Mouse (Mus musculus) limb, embryonic 11.5 days (tissue): ENCODE results near the gene Atg7. TPM values are rescaled to one million over a fixed set of nuclear protein-coding genes. Genes with fewer than 3 reads are reported as not detected.

ENCODE experiments used
- ATAC-seq: fragments of 200-750 bp; cut with Nextera tagmentation; 2 replicates; pipeline ENCODE4 v1.8.0; 2017; ENCODE audit warnings: low read depth; ENCODE audit not compliant: insufficient number of reproducible peaks, low FRiP score, low TSS enrichment
- DNase-seq: peaks from one replicate; pipeline ENCODE4 v3.0.0-alpha.2; 2015; ENCODE audit warnings: low spot score
- H3K27ac ChIP-seq: fragments of 300-500 bp; sonication (generic); replicated peaks from 2 replicates; pipeline ENCODE4 v1.5.1; 2014; ENCODE audit warnings: low read depth, mild to moderate bottlenecking, low read length
- H3K27me3 ChIP-seq: fragments of 300-500 bp; sonication (generic); 2 replicates; pipeline ENCODE4 v1.6.1; 2014; ENCODE audit warnings: mild to moderate bottlenecking, low read length, mixed read lengths; ENCODE audit not compliant: control insufficient read depth, insufficient read depth
- H3K36me3 ChIP-seq: fragments of 300-500 bp; sonication (generic); 2 replicates; pipeline ENCODE4 v1.6.1; 2014; ENCODE audit warnings: mild to moderate bottlenecking, low read length, moderate library complexity, mixed read lengths; ENCODE audit not compliant: control insufficient read depth, insufficient read depth
- H3K4me1 ChIP-seq: fragments of 300-500 bp; sonication (generic); 2 replicates; pipeline ENCODE4 v1.6.1; 2014; ENCODE audit warnings: low read length, mixed read lengths; ENCODE audit not compliant: control insufficient read depth, insufficient read depth
- H3K4me2 ChIP-seq: fragments of 300-500 bp; sonication (generic); 2 replicates; pipeline ENCODE4 v1.6.1; 2014; ENCODE audit warnings: low read depth, mild to moderate bottlenecking, moderate library complexity; ENCODE audit not compliant: severe bottlenecking
- H3K4me3 ChIP-seq: fragments of 300-500 bp; sonication (generic); 2 replicates; pipeline ENCODE4 v1.5.1; 2014; ENCODE audit warnings: low read depth, low read length
- H3K9ac ChIP-seq: fragments of 300-500 bp; sonication (generic); 2 replicates; pipeline ENCODE4 v1.6.1; 2014; ENCODE audit warnings: mild to moderate bottlenecking, low read length
- H3K9me3 ChIP-seq: fragments of 300-500 bp; sonication (generic); 2 replicates; pipeline ENCODE4 v1.6.1; 2016; ENCODE audit warnings: low read length; ENCODE audit not compliant: control insufficient read depth
- WGBS: fragments of 180-500 bp; shearing (Covaris S2); extraction: QIAGEN DNeasy Blood & Tissue Kit; methylation state at CpG from one replicate; pipeline ENCODE4 v1.1.7; 2014; 5-methylcytosine and 5-hydroxymethylcytosine counted together
- polyA plus RNA-seq: library from polyadenylated mRNA; unstranded; fragments of >200 nt; fragmentation: Nextera tagmentation; extraction: Ambion mirVana; gene quantifications from 2 replicates; pipeline ENCODE4 v1.2.1, GENCODE M21; 2014

Atg7 gene
- polyA plus RNA-seq, 1 experiment from 2014 or later: 18.9 TPM

DNA sequence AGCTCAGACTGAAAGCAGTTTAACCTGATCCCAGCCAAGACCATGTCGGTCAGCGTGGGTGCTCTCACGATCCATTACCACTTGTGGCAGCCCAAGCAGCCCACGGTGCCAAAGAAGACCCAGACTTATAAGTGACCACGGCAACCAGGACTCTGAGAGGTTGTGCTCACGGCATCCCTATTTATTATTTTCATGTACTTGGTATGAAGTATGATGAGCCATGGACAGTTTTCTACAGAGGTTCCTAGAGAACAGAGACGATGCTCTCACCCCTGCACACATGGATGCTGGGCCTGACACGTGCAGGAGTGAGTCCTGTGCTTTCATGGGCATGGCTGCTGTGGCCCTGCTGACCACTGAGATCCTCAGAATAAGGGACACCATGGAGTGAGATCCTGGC lies 100.2 kb downstream of the Atg7 start:
- no peak overlapping the region for H3K27ac ChIP-seq
- H3K9me3 ChIP-seq: no peaks in the 10 kb centered on the region
- DNase-seq: no peak
- H3K4me3 ChIP-seq: no peak overlapping the region
- ATAC-seq: no peak
- 92% methylated on average over 8 of the region's 8 CpGs for WGBS
- peaks cover 5% of the 10 kb centered on the region; the same call in 1 of the 2 replicates for H3K4me1 ChIP-seq
- H3K9ac ChIP-seq: no peak overlapping the region
- no peak overlapping the region for H3K4me2 ChIP-seq
- no peaks in the 10 kb centered on the region for H3K27me3 ChIP-seq
- no peaks in the 10 kb centered on the region for H3K36me3 ChIP-seq

DNA sequence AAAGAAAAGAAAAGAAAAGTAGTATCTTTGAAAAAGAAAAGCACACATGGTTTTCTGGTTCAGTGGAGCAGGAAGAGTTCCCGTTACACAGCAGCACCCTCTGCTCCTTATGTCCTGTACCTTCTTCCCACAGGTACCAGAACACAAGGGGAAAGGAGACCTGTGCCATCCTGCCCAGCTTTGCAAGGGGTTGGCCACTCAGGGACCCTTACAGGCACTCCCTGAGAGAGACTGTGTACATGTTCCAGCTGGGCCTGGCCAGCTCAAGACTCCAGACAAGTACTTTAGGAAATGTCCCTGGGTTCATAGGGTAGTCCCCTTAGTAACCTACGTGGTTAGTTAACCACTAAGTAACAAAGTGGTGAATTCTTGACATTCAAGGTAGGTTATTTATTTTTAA lies 100.9 kb downstream of the Atg7 start:
- H3K27ac ChIP-seq: no peak overlapping the region
- ATAC-seq: no peak
- no peaks in the 10 kb centered on the region for H3K36me3 ChIP-seq
- no peak overlapping the region for H3K4me2 ChIP-seq
- H3K4me1 ChIP-seq: no peaks in the 10 kb centered on the region
- H3K4me3 ChIP-seq: no peak overlapping the region
- H3K9me3 ChIP-seq: no peaks in the 10 kb centered on the region
- H3K9ac ChIP-seq: no peak overlapping the region
- no peaks in the 10 kb centered on the region for H3K27me3 ChIP-seq
- no peak for DNase-seq
- WGBS: 91% methylated on average over 2 of the region's 2 CpGs

DNA sequence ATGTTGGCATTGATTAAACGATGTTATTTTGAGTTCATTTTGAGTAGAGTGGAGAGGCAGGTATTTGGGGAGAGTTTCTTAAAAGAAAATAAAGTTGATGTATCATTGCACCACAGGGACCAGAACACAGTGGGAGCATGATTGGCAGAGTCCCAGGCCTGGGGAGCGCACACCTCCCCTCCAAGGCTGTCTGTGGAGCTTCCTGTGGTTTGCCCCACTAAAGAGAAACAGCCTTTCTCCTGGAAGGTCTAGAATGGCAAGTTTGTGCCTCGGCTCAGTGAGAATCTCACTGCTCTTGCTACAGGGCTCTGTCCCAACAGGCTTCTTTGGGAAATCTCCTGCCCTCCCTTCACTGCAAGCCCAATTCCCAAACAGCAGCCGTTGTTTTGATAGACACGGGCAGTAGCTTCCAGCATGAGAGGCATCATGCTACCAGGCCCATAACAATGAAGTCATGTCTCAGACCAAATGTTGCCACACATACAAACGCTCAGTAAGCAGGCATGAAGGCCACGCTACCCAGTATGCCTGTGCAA lies 103.6 kb downstream of the Atg7 start:
- H3K9me3 ChIP-seq: no peaks in the 10 kb centered on the region
- ATAC-seq (no peak), DNase-seq (no peak)
- no peak overlapping the region for H3K9ac ChIP-seq
- H3K4me3 ChIP-seq: no peak overlapping the region
- H3K36me3 ChIP-seq: no peaks in the 10 kb centered on the region
- H3K4me1 ChIP-seq: no peaks in the 10 kb centered on the region
- H3K27me3 ChIP-seq: no peaks in the 10 kb centered on the region
- no peak overlapping the region for H3K4me2 ChIP-seq
- H3K27ac ChIP-seq: no peak overlapping the region
- WGBS: 81% methylated on average over 7 of the region's 7 CpGs

DNA sequence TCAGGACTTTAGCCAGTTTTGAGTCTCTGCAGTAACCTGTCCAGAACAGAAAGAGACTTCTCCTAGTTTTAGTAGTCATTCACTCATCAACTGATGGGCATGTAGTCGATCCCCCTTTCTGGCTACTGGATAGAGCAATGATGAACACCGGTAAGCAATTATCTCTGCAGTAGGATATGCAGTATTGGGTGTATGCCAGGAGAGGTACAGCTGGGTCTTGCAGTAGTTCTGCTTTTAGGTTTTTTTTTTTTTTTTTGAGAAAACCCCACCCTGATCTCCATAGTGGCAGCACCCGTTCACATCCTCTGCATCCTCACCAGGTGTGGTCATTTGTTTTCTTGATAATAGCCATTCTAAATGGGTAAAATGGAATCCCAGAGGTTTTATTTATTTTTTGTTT lies 105.5 kb downstream of the Atg7 start:
- ATAC-seq (no peak), DNase-seq (no peak)
- no peaks in the 10 kb centered on the region for H3K4me1 ChIP-seq
- H3K27ac ChIP-seq: no peak overlapping the region
- no peaks in the 10 kb centered on the region for H3K36me3 ChIP-seq
- no peak overlapping the region for H3K9ac ChIP-seq
- H3K9me3 ChIP-seq: no peaks in the 10 kb centered on the region
- 90% methylated on average over 3 of the region's 3 CpGs for WGBS
- H3K4me2 ChIP-seq: no peak overlapping the region
- no peak overlapping the region for H3K4me3 ChIP-seq
- H3K27me3 ChIP-seq: no peaks in the 10 kb centered on the region

- Histone ChIP-seq H3K27ac (no peak overlapping the region), H3K9me3 (no peaks in the 10 kb centered on the region), H3K9ac (no peak overlapping the region), H3K36me3 (no peaks in the 10 kb centered on the region), H3K27me3 (no peaks in the 10 kb centered on the region), H3K4me1 (no peaks in the 10 kb centered on the region), H3K4me2 (no peak overlapping the region), H3K4me3 (no peak overlapping the region)
- 91% methylated on average over 3 of the region's 3 CpGs for WGBS
- DNase-seq (no peak), ATAC-seq (no peak)
Observed at GRCm38 (mm10) chr6:114748882-114749281, 106.0 kb downstream of the Atg7 start.

- no peak overlapping the region for H3K4me2 ChIP-seq
- no peak for ATAC-seq
- WGBS: 80% methylated on average over 7 of the region's 7 CpGs
- no peak overlapping the region for H3K9ac ChIP-seq
- no peaks in the 10 kb centered on the region for H3K36me3 ChIP-seq
- no peak overlapping the region for H3K27ac ChIP-seq
- no peak for DNase-seq
- H3K27me3 ChIP-seq: no peaks in the 10 kb centered on the region
- no peak overlapping the region for H3K4me3 ChIP-seq
- H3K9me3 ChIP-seq: no peaks in the 10 kb centered on the region
- no peaks in the 10 kb centered on the region for H3K4me1 ChIP-seq
Observed at GRCm38 (mm10) chr6:114758795-114759194, 115.9 kb downstream of the Atg7 start.

DNA sequence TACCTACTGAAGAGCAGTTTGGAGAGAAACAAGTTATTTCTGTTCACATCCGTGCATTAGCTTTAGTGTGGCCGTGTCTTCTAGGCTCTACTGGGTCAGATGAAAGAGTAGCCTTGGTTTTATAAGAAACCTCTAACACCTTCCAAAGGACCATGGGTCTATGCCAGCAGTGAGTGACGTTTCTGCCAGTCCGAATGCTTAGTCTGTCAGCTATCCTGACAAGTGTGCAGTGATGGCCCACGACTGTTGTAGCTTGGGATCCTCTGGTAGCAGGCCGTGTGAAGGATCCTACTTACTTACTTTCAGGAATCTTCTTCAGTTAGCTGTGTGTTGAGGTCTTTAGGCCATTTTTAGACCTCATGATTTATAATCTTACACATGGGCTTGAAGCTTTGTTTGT lies 123.4 kb downstream of the Atg7 start:
- Histone ChIP-seq H3K9ac (no peak overlapping the region), H3K27me3 (no peaks in the 10 kb centered on the region), H3K9me3 (no peaks in the 10 kb centered on the region), H3K4me2 (no peak overlapping the region), H3K27ac (no peak overlapping the region), H3K4me1 (0 out of 2 replicates have a peak, but pooled peaks cover 8% of the 10 kb centered on the region), H3K4me3 (no peak overlapping the region), H3K36me3 (no peaks in the 10 kb centered on the region)
- ATAC-seq (no peak), DNase-seq (no peak)
- 88% methylated on average over 6 of the region's 6 CpGs for WGBS

DNA sequence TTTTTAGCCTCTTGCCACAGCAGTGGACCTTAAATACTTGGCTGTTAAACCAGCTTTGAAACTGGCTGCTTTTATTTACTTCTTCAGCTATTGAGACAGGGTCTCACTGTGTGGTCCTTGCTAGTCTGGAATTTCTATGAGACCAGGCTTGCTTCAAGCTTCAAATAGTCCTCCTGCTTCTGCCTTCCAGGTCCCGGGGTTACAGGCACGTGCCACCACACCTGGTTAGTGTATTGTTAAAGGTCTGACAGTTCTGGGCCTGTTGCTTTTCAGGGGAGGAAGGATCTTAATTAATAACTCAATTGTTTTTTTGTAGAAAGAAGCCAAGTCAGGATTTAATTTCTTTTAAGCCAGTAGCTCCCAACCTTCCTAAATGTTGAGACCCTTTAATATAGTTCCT lies 124.8 kb downstream of the Atg7 start:
- Histone ChIP-seq H3K9ac (no peak overlapping the region), H3K4me2 (no peak overlapping the region), H3K36me3 (no peaks in the 10 kb centered on the region), H3K4me1 (0 out of 2 replicates have a peak, but pooled peaks cover 8% of the 10 kb centered on the region), H3K27ac (no peak overlapping the region), H3K27me3 (no peaks in the 10 kb centered on the region), H3K4me3 (no peak overlapping the region), H3K9me3 (no peaks in the 10 kb centered on the region)
- 13% methylated on average over 2 of the region's 2 CpGs for WGBS
- ATAC-seq: no peak
- DNase-seq: peak; percentile 52

DNA sequence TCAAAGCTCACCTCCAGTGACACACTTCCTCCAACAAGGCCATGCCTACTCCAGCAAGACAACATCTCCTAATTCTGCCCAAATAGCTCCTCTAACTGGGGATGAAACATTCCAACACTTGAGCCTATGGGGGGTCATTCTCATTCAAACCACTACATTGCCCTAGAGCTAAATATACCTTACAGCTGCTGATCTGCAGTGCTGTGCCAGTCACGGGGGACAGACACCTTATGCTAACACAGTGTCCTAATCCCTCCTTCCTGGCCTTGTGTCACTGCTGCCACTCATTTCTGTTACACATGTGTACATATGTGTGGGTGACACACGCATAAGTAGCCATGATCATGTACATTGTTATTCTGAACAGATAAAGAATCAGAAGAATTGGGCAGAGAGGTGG lies 127.4 kb downstream of the Atg7 start:
- no peaks in the 10 kb centered on the region for H3K36me3 ChIP-seq
- ATAC-seq (no peak), DNase-seq (no peak)
- no peak overlapping the region for H3K27ac ChIP-seq
- H3K27me3 ChIP-seq: no peaks in the 10 kb centered on the region
- no peak overlapping the region for H3K4me3 ChIP-seq
- H3K9ac ChIP-seq: no peak overlapping the region
- H3K4me1 ChIP-seq: 0 out of 2 replicates have a peak, but pooled peaks cover 8% of the 10 kb centered on the region
- H3K9me3 ChIP-seq: no peaks in the 10 kb centered on the region
- 77% methylated on average over 2 of the region's 2 CpGs for WGBS
- no peak overlapping the region for H3K4me2 ChIP-seq
